Mouse (Mus musculus): ENCODE measurements around the gene Fam178b. TPM values are rescaled to one million over a fixed set of nuclear protein-coding genes. Genes with fewer than 3 reads are reported as not detected.
"Not testable (repeated sequence)": the region's sequence is repeated elsewhere in the genome, so short reads cannot be mapped to it uniquely, and the experiment has no call there.

Fam178b gene
- polyA plus RNA-seq, 1 experiment from 2014 or later, result 1.3 TPM

DNA sequence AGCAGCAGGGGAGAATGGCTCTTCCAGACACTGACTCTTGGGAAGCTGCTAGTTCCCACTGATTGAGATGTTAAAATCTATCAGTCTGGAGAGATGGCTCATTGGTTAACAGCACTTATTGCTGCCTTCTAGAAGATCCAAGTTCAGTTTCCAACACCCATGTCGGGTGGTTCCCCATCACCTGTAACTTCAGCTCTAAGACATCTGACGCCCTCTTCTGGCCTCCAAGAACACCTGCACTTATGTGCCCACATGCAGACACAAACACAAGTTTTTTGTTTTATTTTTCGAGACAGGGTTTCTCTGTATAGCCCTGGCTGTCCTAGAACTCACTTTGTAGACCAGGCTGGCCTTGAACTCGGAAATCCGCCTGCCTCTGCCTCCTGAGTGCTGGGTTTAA is 67.0 kb downstream of the Fam178b start:
- 89% methylated on average over 5 of the region's 5 CpGs for WGBS
- not testable (repeated sequence) for ATAC-seq (ENCODE audit: low FRiP score, low TSS enrichment); H3K27ac ChIP-seq (ENCODE audit: low read depth, low read length); H3K4me2 ChIP-seq (replicated peaks; ENCODE audit: low read depth, low read length); H3K4me1 ChIP-seq (ENCODE audit: control insufficient read depth, insufficient read depth, low read length); H3K4me3 ChIP-seq (ENCODE audit: low read length); H3K27me3 ChIP-seq (ENCODE audit: control insufficient read depth, insufficient read depth, low read length); H3K9me3 ChIP-seq (ENCODE audit: control insufficient read depth, low read length); H3K9ac ChIP-seq (ENCODE audit: low read depth, low read length); H3K36me3 ChIP-seq (ENCODE audit: control insufficient read depth, insufficient read depth, low read length)

DNA sequence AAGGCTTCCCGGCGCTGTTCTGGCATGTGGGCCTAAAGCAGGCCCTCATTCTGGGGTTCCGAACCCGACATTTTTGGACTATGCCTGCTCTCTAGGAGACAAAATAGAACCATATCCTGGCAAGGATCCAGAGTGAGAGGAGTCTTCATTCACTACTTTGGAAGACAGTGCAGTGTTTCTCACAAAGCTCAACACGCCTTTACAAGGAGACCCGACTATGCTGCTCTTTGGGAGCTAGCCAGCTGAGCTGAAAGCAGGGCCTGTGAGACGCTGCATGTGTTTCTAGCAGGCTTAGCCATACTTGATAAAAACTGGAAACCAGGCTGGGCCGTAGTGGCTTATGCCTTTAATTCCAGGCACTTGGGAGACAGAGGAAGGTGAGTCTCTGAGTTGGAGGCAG is 67.8 kb downstream of the Fam178b start:
- Histone ChIP-seq H3K4me2 (replicated peaks; ENCODE audit: low read depth, low read length) (no peak overlapping the region), H3K4me1 (ENCODE audit: control insufficient read depth, insufficient read depth, low read length) (peaks cover 4% of the 10 kb centered on the region; the same call in 1 of the 2 replicates), H3K9ac (ENCODE audit: low read depth, low read length) (no peak overlapping the region), H3K9me3 (ENCODE audit: control insufficient read depth, low read length) (no peaks in the 10 kb centered on the region), H3K27me3 (ENCODE audit: control insufficient read depth, insufficient read depth, low read length) (no peaks in the 10 kb centered on the region), H3K4me3 (ENCODE audit: low read length) (no peak overlapping the region), H3K27ac (ENCODE audit: low read depth, low read length) (no peak overlapping the region), H3K36me3 (ENCODE audit: control insufficient read depth, insufficient read depth, low read length) (no peaks in the 10 kb centered on the region)
- 87% methylated on average over 8 of the region's 8 CpGs for WGBS
- ATAC-seq (ENCODE audit: low FRiP score, low TSS enrichment), result no peak

DNA sequence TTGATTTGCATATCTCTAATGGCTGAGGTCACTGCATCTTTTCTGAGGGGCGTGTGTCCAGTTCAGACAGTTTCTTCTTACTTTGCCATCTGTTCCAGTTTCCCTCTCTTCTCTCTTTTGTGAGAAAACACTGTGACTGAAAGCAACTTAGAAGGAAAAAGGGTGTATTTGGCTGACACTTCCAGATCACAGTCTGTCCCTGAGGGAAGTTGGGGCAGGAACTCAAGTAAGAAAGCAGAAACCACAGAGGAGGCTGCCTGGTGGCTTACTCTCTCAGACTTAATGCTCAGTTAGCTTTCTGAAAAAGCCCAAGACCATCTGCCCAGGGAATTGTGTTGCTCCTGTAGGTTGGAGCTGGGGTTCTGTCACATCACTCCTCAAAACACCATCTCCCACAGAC is 68.4 kb downstream of the Fam178b start:
- Histone ChIP-seq H3K4me1 (ENCODE audit: control insufficient read depth, insufficient read depth, low read length) (peaks cover 4% of the 10 kb centered on the region; the same call in 1 of the 2 replicates), H3K4me3 (ENCODE audit: low read length) (no peak overlapping the region), H3K4me2 (replicated peaks; ENCODE audit: low read depth, low read length) (no peak overlapping the region), H3K9ac (ENCODE audit: low read depth, low read length) (no peak overlapping the region), H3K9me3 (ENCODE audit: control insufficient read depth, low read length) (no peaks in the 10 kb centered on the region), H3K27me3 (ENCODE audit: control insufficient read depth, insufficient read depth, low read length) (no peaks in the 10 kb centered on the region), H3K27ac (ENCODE audit: low read depth, low read length) (no peak overlapping the region), H3K36me3 (ENCODE audit: control insufficient read depth, insufficient read depth, low read length) (no peaks in the 10 kb centered on the region)
- ATAC-seq (ENCODE audit: low FRiP score, low TSS enrichment), result no peak
- 65% methylated on average over 1 of the region's 1 CpGs for WGBS

DNA sequence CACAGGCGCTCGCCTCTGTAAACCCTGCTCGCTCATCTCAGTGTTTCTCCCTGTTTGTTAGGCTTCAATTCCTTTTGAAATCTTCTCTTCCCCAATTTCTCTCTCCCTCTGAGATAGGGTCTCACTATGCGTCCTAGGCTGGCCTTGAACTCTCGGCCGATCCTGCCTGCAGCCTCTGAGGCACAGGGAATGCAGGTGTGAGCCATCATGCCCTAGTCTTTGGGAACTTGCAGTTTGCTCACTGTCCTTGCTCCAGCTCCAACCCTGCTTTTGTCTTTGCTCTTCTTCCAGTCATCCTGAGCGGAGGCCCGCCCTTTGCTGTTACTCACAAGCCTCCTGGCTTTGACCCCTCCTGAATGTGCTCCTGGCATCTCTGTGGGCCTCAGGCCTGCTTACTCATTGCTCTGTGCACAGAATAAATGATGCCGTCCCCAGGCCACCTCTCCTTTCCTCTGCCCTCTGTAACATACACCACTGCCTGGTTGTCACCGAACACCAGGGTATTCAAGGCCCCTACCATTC is 69.5 kb downstream of the Fam178b start:
- H3K27me3 ChIP-seq (ENCODE audit: control insufficient read depth, insufficient read depth, low read length), result no peaks in the 10 kb centered on the region
- no peak overlapping the region for H3K4me2 ChIP-seq (replicated peaks; ENCODE audit: low read depth, low read length)
- WGBS, result 83% methylated on average over 10 of the region's 10 CpGs
- peaks cover 4% of the 10 kb centered on the region; the same call in 1 of the 2 replicates for H3K4me1 ChIP-seq (ENCODE audit: control insufficient read depth, insufficient read depth, low read length)
- H3K9me3 ChIP-seq (ENCODE audit: control insufficient read depth, low read length), result no peaks in the 10 kb centered on the region
- H3K9ac ChIP-seq (ENCODE audit: low read depth, low read length), result no peak overlapping the region
- H3K4me3 ChIP-seq (ENCODE audit: low read length), result no peak overlapping the region
- no peak for ATAC-seq (ENCODE audit: low FRiP score, low TSS enrichment)
- H3K27ac ChIP-seq (ENCODE audit: low read depth, low read length), result no peak overlapping the region
- no peaks in the 10 kb centered on the region for H3K36me3 ChIP-seq (ENCODE audit: control insufficient read depth, insufficient read depth, low read length)

DNA sequence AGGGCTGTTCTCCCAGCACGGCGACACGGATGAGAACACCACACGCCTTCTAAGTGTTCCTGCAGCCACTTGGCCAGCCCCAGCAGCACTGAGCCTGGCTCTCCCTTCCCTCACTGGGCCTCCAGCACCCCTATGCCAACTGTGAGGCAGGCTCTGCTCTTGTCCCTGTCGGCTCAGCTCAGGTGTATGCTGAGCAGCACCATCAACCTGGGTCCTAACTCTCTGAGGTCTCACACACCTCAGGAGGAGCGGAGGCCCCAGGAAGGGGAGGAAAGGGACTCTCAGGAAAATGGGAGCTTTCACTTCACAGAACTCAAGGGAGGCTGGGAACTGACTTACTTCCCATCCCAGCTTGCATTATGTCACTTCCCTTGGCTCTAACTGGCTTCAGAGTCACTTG is 70.6 kb downstream of the Fam178b start:
- WGBS, result 66% methylated on average over 6 of the region's 6 CpGs
- Histone ChIP-seq H3K9me3 (ENCODE audit: control insufficient read depth, low read length) (no peaks in the 10 kb centered on the region), H3K27me3 (ENCODE audit: control insufficient read depth, insufficient read depth, low read length) (no peaks in the 10 kb centered on the region), H3K4me1 (ENCODE audit: control insufficient read depth, insufficient read depth, low read length) (peaks cover 4% of the 10 kb centered on the region; the same call in 1 of the 2 replicates), H3K27ac (ENCODE audit: low read depth, low read length) (no peak overlapping the region), H3K9ac (ENCODE audit: low read depth, low read length) (no peak overlapping the region), H3K36me3 (ENCODE audit: control insufficient read depth, insufficient read depth, low read length) (no peaks in the 10 kb centered on the region), H3K4me2 (replicated peaks; ENCODE audit: low read depth, low read length) (no peak overlapping the region), H3K4me3 (ENCODE audit: low read length) (no peak overlapping the region)
- ATAC-seq (ENCODE audit: low FRiP score, low TSS enrichment), result no peak

DNA sequence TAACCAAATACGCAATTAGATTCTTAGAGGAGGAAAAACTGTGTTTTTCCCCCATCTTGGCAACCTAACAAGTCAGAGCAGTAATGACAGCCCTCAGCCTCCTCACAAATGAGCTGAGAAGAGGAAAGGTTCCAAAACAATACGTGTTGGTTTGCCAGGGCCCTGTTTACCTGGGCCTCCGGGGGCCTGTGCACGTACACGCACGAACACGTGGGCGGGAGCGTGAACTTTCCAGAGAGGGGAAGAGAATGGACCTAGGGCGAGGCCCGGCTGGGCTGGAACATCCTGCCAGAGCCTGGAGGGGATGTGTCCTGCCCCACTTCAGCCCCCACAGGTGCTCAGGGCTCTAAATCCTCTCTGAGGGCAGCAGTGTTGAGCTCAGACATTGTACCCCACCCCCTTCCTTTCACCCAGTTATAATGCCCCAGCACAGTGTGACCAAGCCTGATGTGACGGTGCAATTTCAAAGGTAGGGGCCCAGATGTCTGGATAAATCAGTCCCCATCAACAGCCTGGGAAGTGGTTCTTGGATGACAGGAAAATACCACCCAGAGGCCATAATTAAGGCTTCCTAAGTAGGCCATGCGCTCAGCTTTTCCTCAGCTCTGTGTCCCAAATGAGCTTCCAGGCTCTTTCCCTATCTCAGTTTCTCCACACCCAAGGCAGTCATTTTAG is 71.4 kb downstream of the Fam178b start:
- H3K9me3 ChIP-seq (ENCODE audit: control insufficient read depth, low read length), result no peaks in the 10 kb centered on the region
- peaks cover 4% of the 10 kb centered on the region; the same call in 1 of the 2 replicates for H3K4me1 ChIP-seq (ENCODE audit: control insufficient read depth, insufficient read depth, low read length)
- ATAC-seq (ENCODE audit: low FRiP score, low TSS enrichment), result no peak
- WGBS, result 51% methylated on average over 13 of the region's 13 CpGs
- no peak overlapping the region for H3K27ac ChIP-seq (ENCODE audit: low read depth, low read length)
- H3K4me3 ChIP-seq (ENCODE audit: low read length), result no peak overlapping the region
- no peak overlapping the region for H3K4me2 ChIP-seq (replicated peaks; ENCODE audit: low read depth, low read length)
- H3K27me3 ChIP-seq (ENCODE audit: control insufficient read depth, insufficient read depth, low read length), result no peaks in the 10 kb centered on the region
- no peaks in the 10 kb centered on the region for H3K36me3 ChIP-seq (ENCODE audit: control insufficient read depth, insufficient read depth, low read length)
- no peak overlapping the region for H3K9ac ChIP-seq (ENCODE audit: low read depth, low read length)

DNA sequence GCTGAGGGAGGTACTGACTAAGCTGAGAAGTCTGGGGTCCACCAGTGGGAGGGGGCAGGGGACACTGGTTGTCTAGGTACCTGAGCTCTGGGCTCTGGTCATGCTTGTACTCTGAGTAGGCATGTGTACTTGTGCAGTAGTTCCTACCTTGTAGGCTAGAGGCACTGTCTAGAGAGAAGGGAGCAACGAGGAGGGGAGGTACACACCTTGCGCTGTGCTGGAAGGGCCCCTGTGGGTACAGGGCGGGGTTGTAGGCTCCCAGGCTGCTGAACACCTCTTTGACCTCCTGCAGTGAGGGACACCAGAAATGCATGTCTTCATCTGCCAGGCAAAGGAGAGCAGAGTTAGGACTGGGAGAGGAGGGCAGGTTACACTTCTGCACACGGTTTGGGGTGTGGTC is 74.8 kb downstream of the Fam178b start:
- Histone ChIP-seq H3K27me3 (ENCODE audit: control insufficient read depth, insufficient read depth, low read length) (no peaks in the 10 kb centered on the region), H3K9me3 (ENCODE audit: control insufficient read depth, low read length) (no peaks in the 10 kb centered on the region), H3K4me2 (replicated peaks; ENCODE audit: low read depth, low read length) (no peak overlapping the region), H3K4me3 (ENCODE audit: low read length) (no peak overlapping the region), H3K4me1 (ENCODE audit: control insufficient read depth, insufficient read depth, low read length) (peaks cover 4% of the 10 kb centered on the region; the same call in 1 of the 2 replicates), H3K36me3 (ENCODE audit: control insufficient read depth, insufficient read depth, low read length) (no peaks in the 10 kb centered on the region), H3K9ac (ENCODE audit: low read depth, low read length) (no peak overlapping the region), H3K27ac (ENCODE audit: low read depth, low read length) (no peak overlapping the region)
- no peak for ATAC-seq (ENCODE audit: low FRiP score, low TSS enrichment)
- WGBS, result 81% methylated on average over 4 of the region's 4 CpGs

DNA sequence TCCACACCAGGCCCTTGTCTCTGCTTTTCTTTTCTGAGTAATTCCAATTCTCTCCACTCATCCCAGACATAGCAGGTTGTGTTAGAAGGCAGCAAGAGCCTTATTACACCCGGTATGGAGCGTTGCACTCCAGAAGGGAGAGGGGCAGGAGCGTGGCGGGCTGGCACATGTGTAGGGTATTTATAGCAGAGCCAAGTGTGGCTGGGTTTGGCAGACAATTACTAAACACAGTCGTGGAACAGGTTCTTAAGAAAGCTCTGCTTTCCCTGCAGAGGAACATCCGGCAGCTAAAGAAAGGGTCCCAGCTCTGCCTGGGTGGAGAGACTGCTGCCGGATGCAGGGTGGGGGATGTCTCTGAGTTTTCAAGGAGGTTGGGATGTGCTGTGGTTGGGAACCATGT is 76.0 kb downstream of the Fam178b start:
- ATAC-seq (ENCODE audit: low FRiP score, low TSS enrichment), result no peak
- H3K9ac ChIP-seq (ENCODE audit: low read depth, low read length), result no peak overlapping the region
- no peaks in the 10 kb centered on the region for H3K36me3 ChIP-seq (ENCODE audit: control insufficient read depth, insufficient read depth, low read length)
- WGBS, result 66% methylated on average over 7 of the region's 7 CpGs
- no peak overlapping the region for H3K4me2 ChIP-seq (replicated peaks; ENCODE audit: low read depth, low read length)
- no peak overlapping the region for H3K27ac ChIP-seq (ENCODE audit: low read depth, low read length)
- H3K4me1 ChIP-seq (ENCODE audit: control insufficient read depth, insufficient read depth, low read length), result no peaks in the 10 kb centered on the region
- no peak overlapping the region for H3K4me3 ChIP-seq (ENCODE audit: low read length)
- no peaks in the 10 kb centered on the region for H3K27me3 ChIP-seq (ENCODE audit: control insufficient read depth, insufficient read depth, low read length)
- H3K9me3 ChIP-seq (ENCODE audit: control insufficient read depth, low read length), result no peaks in the 10 kb centered on the region

DNA sequence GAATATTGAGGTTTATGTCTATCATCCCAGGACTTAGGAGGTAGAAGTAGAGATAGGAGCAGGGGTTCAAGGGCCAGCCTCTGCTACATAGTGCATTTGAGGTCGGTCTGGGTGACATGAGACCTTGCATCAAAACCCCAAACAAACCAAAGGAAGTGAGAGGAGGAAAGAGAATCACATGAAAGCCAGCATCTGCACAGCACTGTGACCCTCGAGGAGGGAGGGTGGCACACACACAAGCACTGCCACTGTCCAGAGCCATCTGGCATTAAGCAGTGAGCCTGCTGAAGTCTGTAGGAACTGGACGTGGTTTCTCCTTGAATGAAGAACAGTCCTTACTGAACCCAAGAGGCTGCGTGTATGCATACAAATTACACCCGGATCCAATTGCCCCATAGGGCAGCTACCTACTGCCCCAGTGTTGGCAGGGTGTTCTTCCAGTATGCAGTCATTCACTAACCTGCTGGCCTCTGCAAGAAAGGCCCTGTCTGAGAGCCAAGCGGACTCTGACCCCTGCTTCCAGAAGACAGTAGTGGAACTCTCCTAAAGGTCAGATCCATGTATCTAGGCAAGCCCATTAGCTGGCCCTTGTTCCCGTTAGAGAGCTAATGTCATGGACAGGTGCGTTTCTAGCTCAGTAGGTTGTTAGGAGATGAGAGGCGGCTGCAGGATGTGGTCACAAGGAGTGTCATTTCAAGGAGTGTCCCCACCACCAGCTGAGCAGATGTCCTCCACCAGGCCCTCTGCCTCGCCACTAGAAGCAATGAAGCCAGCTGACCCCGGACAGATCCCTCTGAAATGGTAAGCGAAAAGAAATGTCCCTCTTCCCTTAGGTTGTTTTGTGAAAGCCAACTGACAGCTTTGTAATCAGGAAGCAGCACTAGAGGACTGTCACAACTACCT is 78.5 kb downstream of the Fam178b start:
- Histone ChIP-seq H3K4me3 (ENCODE audit: low read length) (no peak overlapping the region), H3K9me3 (ENCODE audit: control insufficient read depth, low read length) (no peaks in the 10 kb centered on the region), H3K9ac (ENCODE audit: low read depth, low read length) (no peak overlapping the region), H3K27ac (ENCODE audit: low read depth, low read length) (no peak overlapping the region), H3K4me1 (ENCODE audit: control insufficient read depth, insufficient read depth, low read length) (no peaks in the 10 kb centered on the region), H3K36me3 (ENCODE audit: control insufficient read depth, insufficient read depth, low read length) (no peaks in the 10 kb centered on the region), H3K4me2 (replicated peaks; ENCODE audit: low read depth, low read length) (no peak overlapping the region), H3K27me3 (ENCODE audit: control insufficient read depth, insufficient read depth, low read length) (no peaks in the 10 kb centered on the region)
- no peak for ATAC-seq (ENCODE audit: low FRiP score, low TSS enrichment)
- 84% methylated on average over 12 of the region's 12 CpGs for WGBS

All from kidney, embryonic 14.5 days (tissue).